Mouse (Mus musculus) heart, embryonic 14.5 days (tissue): ENCODE results near the gene Gm21974. TPM values are rescaled to one million over a fixed set of nuclear protein-coding genes. Genes with fewer than 3 reads are reported as not detected.
A peak's percentile ranks its signal among the peaks of the same experiment; 100 is the strongest.

Experiments
- ATAC-seq: fragments of 200-750 bp; cut with Nextera tagmentation; 2 replicates; pipeline ENCODE4 v1.8.0; 2017; ENCODE audit warnings: low read depth, moderate TSS enrichment; ENCODE audit not compliant: insufficient number of reproducible peaks, insufficient read depth, low FRiP score
- H3K27ac ChIP-seq, 2 experiments: fragments of 200-500 bp in 1 of 2; fragments of 300-500 bp in 1 of 2; sonication (generic) in 1 of 2; replicated peaks in 1 of 2; 2 replicates each; pipeline ENCODE4 v1.5.1; 2012 to 2014; ENCODE audit warnings: low read depth in 2 of 2, low read length in 2 of 2, control low read depth in 1 of 2, mild to moderate bottlenecking in 1 of 2, mixed read lengths in 1 of 2; ENCODE audit not compliant: control insufficient read depth in 1 of 2, insufficient read depth in 1 of 2
- H3K27me3 ChIP-seq: fragments of 300-500 bp; sonication (generic); 2 replicates; pipeline ENCODE4 v1.6.1; 2014; ENCODE audit warnings: mild to moderate bottlenecking, low read length, control low read depth; ENCODE audit not compliant: control insufficient read depth, insufficient read depth
- H3K36me3 ChIP-seq: fragments of 300-500 bp; sonication (generic); 2 replicates; pipeline ENCODE4 v1.6.1; 2014; ENCODE audit warnings: mild to moderate bottlenecking, control low read depth, low read length, mixed read lengths; ENCODE audit not compliant: control insufficient read depth, insufficient read depth
- H3K4me1 ChIP-seq, 2 experiments: fragments of 200-500 bp in 1 of 2; fragments of 300-500 bp in 1 of 2; sonication (generic) in 1 of 2; 2 replicates each; pipeline ENCODE4 v1.6.1; 2012 to 2014; ENCODE audit warnings: low read length in 2 of 2, control low read depth in 1 of 2, mixed read lengths in 1 of 2; ENCODE audit not compliant: control insufficient read depth in 2 of 2, insufficient read depth in 2 of 2
- H3K4me2 ChIP-seq: fragments of 300-500 bp; sonication (generic); 2 replicates; pipeline ENCODE4 v1.6.1; 2014; ENCODE audit warnings: mild to moderate bottlenecking, low read length
- H3K4me3 ChIP-seq, 2 experiments: fragments of 200-500 bp in 1 of 2; fragments of 300-500 bp in 1 of 2; sonication (generic) in 1 of 2; 2 replicates each; pipeline ENCODE4 v1.5.1; 2012 to 2014; ENCODE audit warnings: low read length in 2 of 2, mild to moderate bottlenecking in 2 of 2, control low read depth in 1 of 2, low read depth in 1 of 2, moderate library complexity in 1 of 2; ENCODE audit not compliant: control insufficient read depth in 1 of 2, insufficient read depth in 1 of 2
- H3K9ac ChIP-seq: fragments of 300-500 bp; sonication (generic); 2 replicates; pipeline ENCODE4 v1.6.1; 2014; ENCODE audit warnings: mild to moderate bottlenecking, low read length
- H3K9me3 ChIP-seq: fragments of 300-500 bp; sonication (generic); 2 replicates; pipeline ENCODE4 v1.6.1; 2016; ENCODE audit warnings: low read length, control low read depth; ENCODE audit not compliant: control insufficient read depth
- WGBS: fragments of 180-500 bp; shearing (Covaris S2); extraction: QIAGEN DNeasy Blood & Tissue Kit; methylation state at CpG from one replicate; pipeline ENCODE4 v1.1.7; 2014; 5-methylcytosine and 5-hydroxymethylcytosine counted together
- polyA plus RNA-seq: library from polyadenylated mRNA; unstranded; fragments of >200 nt; fragmentation: Nextera tagmentation; extraction: Ambion mirVana; gene quantifications from 2 replicates; pipeline ENCODE4 v1.2.1, GENCODE M21; 2014

Gene Gm21974
- polyA plus RNA-seq, 1 experiment from 2014 or later: not detected

- Histone ChIP-seq H3K4me1 (peaks cover 0 to 21% of the 10 kb centered on the region in 2 experiments; a peak in 2 of 4 replicates), H3K9ac (peak within 1 kb of the TSS; percentile 96), H3K36me3 (peaks cover 47% of the 10 kb centered on the region), H3K9me3 (no peaks in the 10 kb centered on the region), H3K27ac (peak within 1 kb of the TSS; percentile 93 to 97), H3K4me2 (peak within 1 kb of the TSS; percentile 94), H3K27me3 (no peaks in the 10 kb centered on the region), H3K4me3 (peak within 1 kb of the TSS; percentile 88 to 95)
- WGBS: under 1% methylated on average over 60 of the region's 60 CpGs
- peak; percentile 55 for ATAC-seq
Observed at GRCm38 (mm10) chr7:127876467-127877348, 18.5 kb downstream of the Gm21974 start, which contains the start of gene Zfp668. TSS of gene Zfp668 (minus strand) at chr7:127876828.

- under 1% methylated on average over 41 of the region's 41 CpGs for WGBS
- Histone ChIP-seq H3K9me3 (no peaks in the 10 kb centered on the region), H3K4me3 (peak within 1 kb of the TSS; percentile 88 to 95), H3K4me1 (peaks cover 0 to 21% of the 10 kb centered on the region in 2 experiments; a peak in 2 of 4 replicates), H3K4me2 (peak within 1 kb of the TSS; percentile 94), H3K27ac (peak within 1 kb of the TSS; percentile 93 to 97), H3K9ac (peak within 1 kb of the TSS; percentile 96), H3K36me3 (peaks cover 40% of the 10 kb centered on the region), H3K27me3 (no peaks in the 10 kb centered on the region)
- ATAC-seq: peak; percentile 88
Observed at GRCm38 (mm10) chr7:127876041-127876466, 19.2 kb downstream of the Gm21974 start, which contains the start of gene Zfp646. TSS of gene Zfp646 (plus strand) at chr7:127876221.

GRCm38 (mm10) chr7:127875627-127876001 is 19.6 kb downstream of the Gm21974 start:
- Histone ChIP-seq H3K36me3 (peaks cover 38% of the 10 kb centered on the region), H3K27ac (peak overlapping the region; percentile 93 to 97), H3K9me3 (no peaks in the 10 kb centered on the region), H3K9ac (peak overlapping the region; percentile 96), H3K4me3 (peak overlapping the region; percentile 88 to 95), H3K27me3 (no peaks in the 10 kb centered on the region), H3K4me2 (peak overlapping the region; percentile 94), H3K4me1 (peaks cover 0 to 21% of the 10 kb centered on the region in 2 experiments; a peak in 2 of 4 replicates)
- under 1% methylated on average over 39 of the region's 43 CpGs for WGBS
- ATAC-seq: peak; percentile 91

- H3K9me3 ChIP-seq: no peaks in the 10 kb centered on the region
- no peak for ATAC-seq
- H3K27me3 ChIP-seq: no peaks in the 10 kb centered on the region
- peak overlapping the region; percentile 93 to 97 for H3K27ac ChIP-seq
- peaks cover 35% of the 10 kb centered on the region for H3K36me3 ChIP-seq
- peaks cover 0 to 21% of the 10 kb centered on the region in 2 experiments; a peak in 2 of 4 replicates for H3K4me1 ChIP-seq
- peak overlapping the region; percentile 94 for H3K4me2 ChIP-seq
- WGBS: 7% methylated on average over 20 of the region's 20 CpGs
- peak overlapping the region; percentile 88 to 95 for H3K4me3 ChIP-seq
- peak overlapping the region; percentile 96 for H3K9ac ChIP-seq
Observed at GRCm38 (mm10) chr7:127874812-127875626, 20.2 kb downstream of the Gm21974 start.

GRCm38 (mm10) chr7:127870136-127870821 is 25.0 kb downstream of the Gm21974 start:
- Histone ChIP-seq H3K4me3 (no peak overlapping the region), H3K27me3 (no peaks in the 10 kb centered on the region), H3K9me3 (no peaks in the 10 kb centered on the region), H3K4me1 (peaks cover 0 to 15% of the 10 kb centered on the region in 2 experiments; a peak in 2 of 4 replicates), H3K4me2 (no peak overlapping the region), H3K36me3 (peaks cover 40% of the 10 kb centered on the region), H3K27ac (no peak overlapping the region), H3K9ac (no peak overlapping the region)
- ATAC-seq: no peak
- WGBS: 80% methylated on average over 5 of the region's 5 CpGs

- Histone ChIP-seq H3K27ac (no peak overlapping the region), H3K9ac (no peak overlapping the region), H3K4me2 (no peak overlapping the region), H3K27me3 (no peaks in the 10 kb centered on the region), H3K36me3 (peaks cover 50% of the 10 kb centered on the region), H3K9me3 (no peaks in the 10 kb centered on the region), H3K4me1 (peaks cover 0 to 8% of the 10 kb centered on the region in 2 experiments; a peak in 2 of 4 replicates), H3K4me3 (no peak overlapping the region)
- WGBS: 56% methylated on average over 3 of the region's 3 CpGs
- ATAC-seq: no peak
Observed at GRCm38 (mm10) chr7:127869149-127869810, 26.0 kb downstream of the Gm21974 start.
